Mouse (Mus musculus) left cerebral cortex, postnatal 25 days (tissue): ENCODE data around the gene Avpr1a. TPM values are rescaled to one million over a fixed set of nuclear protein-coding genes. Genes with fewer than 3 reads are reported as not detected.

Experiments
- DNase-seq, 2 experiments: peaks; one replicate each; pipeline ENCODE4 v3.0.0; 2022; ENCODE audit warnings: low spot score in 2 of 2, mixed read lengths in 1 of 2
- intact Hi-C: fragments of 180-260 bp; cut with DNase I; formaldehyde crosslinking; loops from one replicate; pipeline ENCODE4 v1.15.1; 2025
- total RNA-seq, 2 experiments: library from RNA; stranded (reverse); gene quantifications; 2 replicates each; pipeline ENCODE4 v1.2.3; 2021

Gene Avpr1a
- total RNA-seq = under 1 TPM; 0.48 to 0.94 TPM

DNA sequence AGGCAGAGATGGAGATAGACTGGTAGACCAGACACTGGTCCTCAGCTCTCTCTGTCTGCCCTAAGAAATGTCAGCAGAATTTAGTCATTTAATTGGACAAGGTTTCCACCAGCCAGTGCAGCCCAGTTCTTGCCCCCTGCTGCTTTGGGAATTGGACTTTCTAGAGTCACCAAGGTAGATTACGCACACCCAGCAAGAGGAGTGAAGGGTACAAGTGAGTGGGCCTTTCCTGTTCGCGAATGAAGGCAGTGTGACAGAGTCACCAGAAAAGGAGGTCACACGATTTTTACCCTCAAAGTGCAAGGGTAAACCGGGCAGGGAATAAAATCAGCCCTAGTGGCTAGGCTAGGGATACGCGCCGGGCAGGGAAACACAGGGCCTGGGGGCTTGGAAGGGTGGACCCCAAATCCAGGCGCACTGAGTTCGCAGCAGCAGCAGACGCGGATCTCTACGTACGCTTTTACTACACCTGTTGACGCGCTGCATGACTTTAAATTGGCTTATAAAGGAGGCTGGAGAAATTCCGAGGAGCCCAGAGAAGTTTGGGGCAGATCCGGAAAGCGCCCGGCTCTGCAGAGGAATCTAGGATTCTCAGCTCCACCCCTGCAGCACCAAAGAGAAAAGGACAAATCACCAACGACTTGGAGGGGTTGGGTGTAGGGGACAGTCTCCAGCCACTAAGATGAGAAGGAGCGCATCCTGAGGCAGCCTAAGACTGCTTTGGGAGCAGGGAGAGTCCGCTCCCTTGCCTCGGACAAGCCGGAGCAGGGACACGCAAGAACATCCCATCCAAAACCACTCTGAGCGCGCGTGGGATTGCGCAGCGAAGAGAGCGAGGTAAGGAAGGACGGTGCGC is at the start of gene Avpr1a:
Gene Avpr1a (plus strand): TSS at position 639 of the 856 bp plus-strand sequence.
- DNase-seq = no peak

DNA sequence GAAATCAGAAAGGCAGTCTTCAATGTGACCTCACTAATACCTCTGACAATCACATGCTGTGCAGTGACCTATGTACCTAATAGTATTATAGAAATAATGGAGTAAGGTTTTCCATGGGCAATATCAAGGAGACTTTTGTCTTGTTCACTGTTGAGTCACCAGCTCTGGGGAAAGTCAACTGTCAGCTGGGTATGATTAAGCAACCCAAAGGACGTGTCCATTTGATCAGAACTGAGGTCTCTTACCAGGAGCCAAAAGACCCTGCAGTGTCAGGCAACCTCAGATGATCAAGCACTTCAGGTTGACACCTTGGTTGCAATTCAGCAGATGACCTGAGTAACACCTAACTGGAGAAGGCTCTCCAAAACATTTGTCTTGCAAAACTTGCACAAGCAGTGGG is 46.0 kb upstream of the Avpr1a start:
- DNase-seq = no peak
- intact Hi-C loops = no loop called here

More for the DNA sequence above, at the start of gene Avpr1a:
- intact Hi-C loops = loop anchor here (2.0 to 5.0 kb wide), 3 partner anchors 79 to 341 kb away; no protein-coding TSS in a partner anchor

DNA sequence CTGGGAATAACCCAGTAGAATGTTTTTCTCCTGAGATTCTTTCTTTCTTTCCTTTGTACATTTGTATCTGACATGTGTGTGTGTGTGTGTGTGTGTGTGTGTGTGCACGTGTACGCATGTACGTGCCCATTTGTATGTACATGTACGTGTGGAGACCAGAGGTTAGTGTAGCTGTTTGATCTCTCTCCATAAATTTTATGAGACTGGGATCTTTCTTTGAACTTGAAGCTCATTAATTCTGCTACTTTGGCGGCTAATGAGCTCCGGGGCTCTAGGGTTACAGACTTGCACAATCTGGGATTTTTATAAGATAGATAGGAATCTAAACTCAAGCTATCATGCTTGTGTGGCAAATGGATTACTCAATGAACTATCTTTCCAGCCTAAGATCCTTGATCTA is 42.0 kb upstream of the Avpr1a start:
- no peak for DNase-seq
- intact Hi-C loops = no loop called here

DNA sequence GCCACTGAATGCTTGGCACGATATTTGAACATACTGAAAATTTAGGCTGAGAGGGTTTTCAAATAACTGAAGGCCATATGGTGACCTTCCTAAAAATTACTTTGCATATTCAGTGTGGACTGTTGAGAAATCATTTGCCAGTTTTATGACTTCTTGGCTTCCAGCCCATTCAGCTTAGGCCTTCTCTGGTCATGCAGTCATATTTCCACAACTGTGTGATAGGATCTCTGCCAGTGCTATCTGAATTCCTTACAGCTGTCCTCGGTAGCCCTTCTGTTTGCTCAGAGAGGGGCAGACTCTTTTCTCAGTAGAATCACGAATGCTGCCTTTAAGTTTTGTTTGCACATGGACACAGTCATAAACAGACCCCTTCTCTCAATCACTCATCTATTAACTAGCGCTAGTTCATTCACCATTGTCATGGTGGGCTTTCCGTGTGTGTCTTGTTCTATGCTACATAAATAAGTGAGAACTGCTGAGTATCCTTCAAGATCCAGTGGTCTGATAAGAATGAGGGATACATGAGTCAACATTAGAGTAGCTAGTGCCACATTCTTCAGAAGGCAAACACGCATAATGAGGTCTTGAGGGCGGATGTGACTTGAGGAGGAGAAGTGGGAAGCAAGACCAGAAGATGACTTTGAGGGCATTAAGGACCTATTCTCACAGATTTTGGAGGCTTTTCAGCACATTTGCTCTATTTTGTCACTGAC is 39.4 kb upstream of the Avpr1a start:
- intact Hi-C loops = no loop called here
- DNase-seq = no peak

DNA sequence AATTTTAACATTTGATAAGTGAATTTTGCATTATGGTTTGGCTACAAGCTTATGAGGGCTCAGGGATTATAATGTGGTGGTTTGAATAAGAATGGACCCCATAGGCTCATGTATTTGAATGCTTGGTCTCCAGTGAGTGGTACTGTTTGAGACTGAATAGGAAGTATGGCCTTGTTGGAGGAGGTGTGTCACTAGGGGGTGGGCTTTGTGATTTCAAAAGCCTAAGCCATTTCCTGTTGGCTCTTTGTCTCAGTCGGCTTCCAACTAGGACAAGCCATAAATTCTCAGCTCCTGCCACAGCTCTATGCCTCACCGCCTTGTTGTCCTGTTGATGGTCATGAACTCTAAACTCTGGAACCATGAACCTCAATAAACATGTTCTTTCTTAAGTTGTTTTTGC is 37.5 kb upstream of the Avpr1a start:
- intact Hi-C loops = no loop called here

DNA sequence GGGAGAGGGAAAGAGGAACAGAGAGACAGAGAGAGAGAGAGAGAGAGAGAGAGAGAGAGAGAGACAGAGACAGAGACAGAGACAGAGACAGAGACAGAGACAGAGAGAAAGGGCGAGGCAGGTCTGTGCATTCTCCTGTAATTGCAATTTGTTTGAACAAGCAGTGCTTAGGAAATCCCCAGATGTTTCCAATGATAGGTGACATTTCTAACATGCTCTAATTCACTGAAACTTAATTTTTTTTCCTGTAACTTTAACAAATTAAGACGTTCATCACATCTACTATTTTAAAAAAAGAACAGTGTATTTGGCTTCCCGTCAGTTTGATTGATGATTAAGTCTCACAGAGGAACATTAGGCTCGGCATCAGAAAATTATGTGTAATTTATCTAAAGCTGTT is 15.6 kb upstream of the Avpr1a start:
- no peak for DNase-seq
- intact Hi-C loops = no loop called here

More for the DNA sequence above, 37.5 kb upstream of the Avpr1a start:
- no peak for DNase-seq

DNA sequence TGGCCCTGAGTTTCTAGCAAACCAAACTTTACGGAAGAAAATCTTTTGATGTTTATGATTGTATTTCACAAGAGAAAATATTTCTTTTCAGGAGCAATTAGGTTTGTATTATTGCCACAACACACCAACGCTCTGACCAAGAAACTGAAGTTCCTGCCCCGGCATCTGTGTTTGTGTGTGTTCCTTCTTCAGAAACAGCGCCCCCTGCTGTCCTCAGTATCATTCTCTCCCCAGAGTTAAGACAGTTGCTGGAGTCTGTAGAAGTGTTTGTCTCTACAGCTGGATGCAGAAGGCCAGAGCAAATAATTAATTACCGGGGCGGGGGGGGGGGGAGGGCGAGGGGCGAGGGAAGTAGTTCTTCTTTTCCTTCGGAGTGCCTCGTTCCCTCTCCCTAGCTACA is 1.0 kb upstream of the Avpr1a start:
- intact Hi-C loops = loop anchor here (2.0 to 5.0 kb wide), 3 partner anchors 80 to 340 kb away; no protein-coding TSS in a partner anchor
- DNase-seq = peak; percentile 67 to 73

DNA sequence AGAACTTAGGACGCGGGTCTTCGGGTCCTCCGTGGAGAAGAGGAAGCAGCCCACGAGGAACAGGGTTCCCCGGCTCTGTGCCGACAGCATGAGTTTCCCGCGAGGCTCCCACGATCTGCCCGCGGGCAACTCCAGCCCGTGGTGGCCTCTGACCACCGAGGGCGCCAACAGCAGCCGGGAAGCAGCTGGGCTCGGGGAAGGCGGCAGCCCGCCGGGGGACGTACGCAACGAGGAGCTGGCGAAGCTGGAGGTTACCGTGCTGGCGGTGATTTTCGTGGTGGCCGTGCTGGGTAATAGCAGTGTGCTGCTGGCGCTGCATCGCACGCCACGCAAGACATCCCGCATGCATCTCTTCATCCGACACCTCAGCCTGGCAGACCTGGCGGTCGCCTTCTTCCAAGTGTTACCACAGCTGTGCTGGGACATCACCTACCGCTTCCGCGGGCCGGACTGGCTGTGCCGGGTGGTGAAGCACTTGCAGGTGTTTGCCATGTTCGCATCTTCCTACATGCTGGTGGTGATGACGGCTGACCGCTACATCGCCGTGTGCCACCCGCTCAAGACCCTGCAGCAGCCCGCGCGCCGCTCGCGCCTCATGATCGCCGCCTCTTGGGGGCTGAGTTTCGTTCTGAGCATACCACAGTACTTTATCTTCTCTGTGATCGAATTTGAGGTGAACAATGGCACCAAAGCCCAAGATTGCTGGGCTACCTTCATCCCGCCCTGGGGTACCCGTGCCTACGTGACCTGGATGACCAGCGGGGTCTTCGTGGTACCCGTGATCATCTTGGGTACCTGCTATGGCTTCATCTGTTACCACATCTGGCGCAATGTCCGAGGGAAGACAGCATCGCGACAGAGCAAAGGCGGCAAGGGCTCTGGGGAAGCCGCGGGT is 665 bp downstream of the Avpr1a start:
- peak; percentile 14 to 17 for DNase-seq
- intact Hi-C loops = loop anchor here (5.0 kb wide), 2 partner anchors 78 to 342 kb away; no protein-coding TSS in a partner anchor

DNA sequence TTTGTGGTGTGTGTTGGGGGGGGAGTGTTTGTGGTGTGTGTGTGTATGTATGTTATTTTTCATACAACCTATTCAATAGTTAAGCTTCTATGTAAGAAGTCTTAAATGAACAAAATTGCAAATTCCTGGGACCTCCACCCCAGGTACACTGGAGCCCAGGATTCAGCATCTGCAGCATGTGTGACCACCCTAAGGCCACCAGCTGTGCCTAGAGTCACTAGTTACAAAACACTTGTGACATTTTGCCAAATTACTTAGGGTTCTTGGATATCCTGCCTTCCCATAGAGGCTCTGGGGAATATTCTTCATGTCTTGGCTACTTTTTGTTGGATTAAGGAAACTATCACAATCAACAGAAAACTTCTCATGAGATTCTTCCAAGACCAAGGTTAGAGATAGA is 1.6 kb downstream of the Avpr1a start:
- intact Hi-C loops = loop anchor here (5.0 kb wide), 2 partner anchors 77 to 343 kb away; no protein-coding TSS in a partner anchor
- no peak for DNase-seq

DNA sequence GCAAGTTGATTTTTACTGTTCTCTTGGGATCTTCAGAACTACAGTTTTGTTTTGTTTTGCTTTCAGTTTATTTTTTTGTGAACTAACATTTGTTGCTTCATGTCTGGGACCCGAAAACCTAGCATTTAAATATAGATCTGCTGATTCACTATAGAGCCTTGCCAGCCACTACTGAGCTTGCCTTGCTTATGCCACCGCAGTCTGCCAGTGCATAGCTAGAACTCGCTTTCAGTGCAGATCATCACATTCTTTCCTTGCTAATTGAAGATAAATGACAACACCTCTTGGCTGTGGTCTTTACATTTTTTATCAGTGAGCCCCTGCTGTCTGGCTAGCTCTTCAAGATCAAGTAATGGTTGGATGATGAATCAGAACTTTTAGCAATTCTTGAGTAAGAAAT is 5.2 kb downstream of the Avpr1a start:
- peak in 1 of 2 experiments; percentile 14 for DNase-seq
- intact Hi-C loops = no loop called here

DNA sequence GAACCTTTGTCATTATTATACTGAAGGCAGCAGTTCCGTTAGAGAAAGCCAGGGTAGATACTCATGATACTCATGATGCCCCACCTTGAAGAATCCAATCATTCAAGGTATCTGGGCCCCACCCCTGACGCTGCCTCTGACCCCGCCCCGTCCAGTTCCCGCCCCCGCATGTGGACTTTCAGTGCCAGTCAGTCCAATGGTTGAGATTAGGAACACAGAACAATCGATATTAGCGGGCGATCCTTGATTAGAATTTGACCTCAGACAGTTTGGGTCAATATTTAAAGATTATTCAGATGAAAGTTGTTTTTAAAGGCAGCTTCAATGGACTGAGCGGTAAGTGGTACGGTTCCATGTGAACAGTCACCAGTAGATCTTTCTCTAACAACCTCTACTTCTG is 7.5 kb downstream of the Avpr1a start:
- intact Hi-C loops = no loop called here
- DNase-seq = no peak

DNA sequence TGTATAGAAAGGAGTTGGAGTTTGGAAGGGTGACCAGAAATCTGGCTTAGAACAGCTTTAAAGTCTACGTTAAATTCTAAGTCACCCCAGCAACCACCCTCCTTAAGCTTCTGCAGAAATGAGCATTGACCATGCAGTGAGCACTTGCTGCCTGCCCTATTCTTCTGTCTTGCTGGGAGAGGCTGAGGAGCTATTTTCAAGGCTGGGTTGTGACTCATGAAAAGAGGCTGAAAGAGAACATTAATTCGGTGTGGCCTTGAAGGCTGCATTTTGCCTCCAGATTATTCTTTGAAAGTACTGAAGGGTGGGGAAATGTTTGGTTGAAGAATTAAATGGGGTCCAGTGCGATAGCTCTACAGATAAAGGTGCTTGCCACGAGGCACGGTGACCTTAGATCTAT is 28.5 kb downstream of the Avpr1a start:
- intact Hi-C loops = no loop called here
- DNase-seq = peak in 1 of 2 experiments; percentile 2

DNA sequence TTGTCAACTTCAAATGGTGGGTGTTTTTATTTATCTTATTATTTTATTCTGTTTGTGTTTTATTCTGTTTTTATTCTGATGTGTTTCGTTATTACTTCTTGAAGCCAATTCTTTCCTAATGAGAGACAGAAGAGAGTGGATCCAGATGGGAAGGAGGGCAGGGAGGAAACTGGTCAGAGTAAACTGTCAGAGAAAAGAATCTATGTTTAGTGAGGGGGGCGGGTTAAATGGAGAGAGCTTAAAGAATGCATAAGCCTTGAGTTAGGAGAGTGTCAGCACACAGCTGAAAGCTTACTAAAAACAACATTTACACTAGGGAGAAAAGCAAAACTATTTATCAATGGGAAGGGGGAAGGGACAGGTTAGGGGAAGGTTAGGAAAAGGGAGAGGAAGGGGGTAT is 50.3 kb downstream of the Avpr1a start:
- DNase-seq = no peak
- intact Hi-C loops = no loop called here

DNA sequence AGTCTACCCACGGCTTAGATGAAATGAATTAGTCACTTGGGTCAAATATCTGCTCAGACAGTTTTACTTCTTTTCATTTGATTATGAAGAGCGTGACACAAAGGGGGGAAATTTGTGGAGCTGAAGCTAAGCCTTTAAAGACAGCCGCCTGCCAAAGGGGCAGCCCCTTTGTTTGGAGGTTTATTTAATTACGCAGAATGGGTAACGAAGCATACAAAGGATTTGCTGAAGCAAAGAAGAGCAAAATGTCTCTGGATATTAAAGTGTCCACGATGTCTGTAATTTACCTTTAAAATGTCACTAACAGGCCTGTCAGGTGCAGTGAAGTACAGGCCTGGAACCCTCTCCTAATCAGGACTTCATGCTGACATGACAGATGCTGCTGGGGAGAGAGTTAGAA is 51.0 kb downstream of the Avpr1a start:
- DNase-seq = no peak
- intact Hi-C loops = no loop called here

Other genes starting within 250 kb of the Avpr1a start
- 100 to 1,000 TPM in 1 of 2 experiments, 10 to 100 TPM in 1; 93.9 to 111 TPM for gene Ppm1h, start 230.3 kb downstream of the Avpr1a start, total RNA-seq